Mouse (Mus musculus): ENCODE data around the gene Calr4. TPM values are rescaled to one million over a fixed set of nuclear protein-coding genes. Genes with fewer than 3 reads are reported as not detected.

The Calr4 gene
- total RNA-seq, 2 experiments from 2014 or later, result 0.62 to 0.76 TPM

- DNase-seq (ENCODE audit: low spot score in 2 of 2), result no peak
Observed at GRCm38 (mm10) chr4:109234806-109235350, 593 bp downstream of the Calr4 start.

DNA sequence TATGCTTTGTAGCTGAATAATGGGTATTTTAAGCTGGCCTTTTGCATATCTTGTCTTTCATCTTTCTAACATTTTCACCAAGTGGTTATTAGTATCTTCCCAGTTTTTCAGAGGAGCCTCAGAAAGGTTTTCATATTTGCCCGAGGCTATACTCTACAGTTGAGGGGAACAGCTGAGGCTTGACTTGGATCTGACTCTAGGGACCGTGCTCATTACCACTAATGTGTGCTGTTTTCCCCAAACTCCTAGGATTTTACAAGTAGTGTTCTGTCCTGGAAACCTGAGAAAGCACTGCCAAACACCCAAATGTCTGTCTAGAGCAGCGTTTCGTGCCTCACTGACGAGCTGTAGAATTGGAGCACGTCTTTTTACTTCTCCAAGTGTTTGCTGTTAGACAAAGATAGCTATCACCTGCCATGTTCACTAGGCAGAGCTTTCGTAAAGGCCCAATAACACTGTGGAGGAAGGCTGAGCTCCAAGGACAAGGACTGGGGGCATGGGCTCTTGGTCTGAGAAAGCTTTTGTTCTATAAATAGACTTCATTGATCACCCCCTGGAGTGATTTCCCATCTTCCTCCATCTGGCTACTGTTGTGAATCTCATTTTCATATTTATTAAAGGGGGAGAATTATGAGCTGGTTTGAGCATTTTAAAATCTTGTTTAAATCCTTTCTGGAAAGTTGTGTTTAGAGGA is 2.0 kb downstream of the Calr4 start:
- DNase-seq (ENCODE audit: low spot score in 2 of 2), result no peak

- no peak for DNase-seq (ENCODE audit: low spot score in 2 of 2)
Observed at GRCm38 (mm10) chr4:109238428-109239268, 4.4 kb downstream of the Calr4 start.

- DNase-seq (ENCODE audit: low spot score in 2 of 2), result no peak
Observed at GRCm38 (mm10) chr4:109241221-109241620, 6.9 kb downstream of the Calr4 start.

DNA sequence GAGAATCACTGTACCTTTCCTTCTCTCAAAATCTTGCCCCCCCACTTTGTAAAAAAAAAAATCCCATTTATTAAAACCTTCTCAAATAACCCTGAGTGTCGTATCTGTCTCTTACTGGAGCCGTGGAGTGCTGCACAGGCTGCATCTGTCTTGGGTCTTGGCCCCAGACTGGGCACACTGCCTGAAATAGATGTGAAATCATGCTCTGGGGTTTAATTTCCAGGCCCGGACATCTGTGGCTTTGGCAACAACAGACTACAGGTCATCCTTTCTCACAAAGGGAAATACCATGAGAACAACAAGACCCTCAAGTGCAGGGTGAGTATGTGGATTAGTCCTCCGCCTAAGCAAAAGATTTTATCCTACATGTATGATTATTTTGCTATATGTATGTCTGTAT is 7.6 kb downstream of the Calr4 start:
- no peak for DNase-seq (ENCODE audit: low spot score in 2 of 2)

DNA sequence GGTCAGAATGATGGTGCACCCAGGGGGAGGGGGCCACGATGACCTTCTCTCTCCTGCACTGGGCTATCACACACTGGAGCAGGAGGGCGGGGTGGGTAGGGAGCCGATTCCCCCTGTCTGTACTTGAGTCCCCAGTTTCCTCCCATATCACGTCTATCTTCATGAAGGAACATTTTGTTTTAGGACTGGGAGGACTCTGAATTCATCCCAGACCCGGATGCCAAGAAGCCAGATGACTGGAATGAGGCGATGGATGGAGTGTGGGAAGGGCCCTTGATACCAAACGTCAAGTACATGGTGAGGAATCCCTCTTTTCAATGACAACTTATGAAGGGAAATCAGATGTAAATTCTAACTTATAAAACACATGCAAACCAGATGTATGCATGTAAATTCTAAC is 10.2 kb downstream of the Calr4 start:
- no peak for DNase-seq (ENCODE audit: low spot score in 2 of 2)

DNA sequence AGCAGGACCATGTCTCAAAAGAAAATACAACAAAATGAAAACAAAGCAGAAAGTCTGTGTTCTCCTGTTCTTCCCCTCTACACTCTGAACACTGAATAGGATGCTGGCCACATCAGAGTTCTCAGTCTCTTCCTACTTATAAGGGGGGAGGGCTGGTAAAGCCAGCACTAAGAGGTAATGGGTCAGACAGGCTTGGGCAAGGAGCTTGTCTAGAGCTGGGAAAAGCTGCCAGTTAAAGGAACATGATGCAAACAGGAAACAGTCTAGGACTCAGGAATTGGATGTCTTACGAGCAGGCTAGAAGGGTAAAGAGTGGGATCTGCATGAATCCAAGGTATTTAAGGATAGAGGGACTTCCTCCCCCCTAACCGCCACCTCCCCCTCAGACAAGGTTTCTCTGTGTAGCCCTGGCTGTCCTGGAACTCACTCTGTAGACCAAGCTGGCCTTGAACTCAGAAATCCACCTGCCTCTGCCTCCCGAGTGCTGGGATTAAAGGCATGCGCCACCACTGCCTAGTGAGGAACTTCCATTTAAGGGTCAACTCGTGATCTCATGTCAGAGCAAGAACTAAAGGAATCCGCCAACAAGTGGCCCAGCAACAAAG is 10.8 kb downstream of the Calr4 start:
- no peak for DNase-seq (ENCODE audit: low spot score in 2 of 2)

- no peak for DNase-seq (ENCODE audit: low spot score in 2 of 2)
Observed at GRCm38 (mm10) chr4:109251605-109252004, 17.3 kb downstream of the Calr4 start.

GRCm38 (mm10) chr4:109252199-109252598 is 17.9 kb downstream of the Calr4 start:
- no peak for DNase-seq (ENCODE audit: low spot score in 2 of 2)

DNA sequence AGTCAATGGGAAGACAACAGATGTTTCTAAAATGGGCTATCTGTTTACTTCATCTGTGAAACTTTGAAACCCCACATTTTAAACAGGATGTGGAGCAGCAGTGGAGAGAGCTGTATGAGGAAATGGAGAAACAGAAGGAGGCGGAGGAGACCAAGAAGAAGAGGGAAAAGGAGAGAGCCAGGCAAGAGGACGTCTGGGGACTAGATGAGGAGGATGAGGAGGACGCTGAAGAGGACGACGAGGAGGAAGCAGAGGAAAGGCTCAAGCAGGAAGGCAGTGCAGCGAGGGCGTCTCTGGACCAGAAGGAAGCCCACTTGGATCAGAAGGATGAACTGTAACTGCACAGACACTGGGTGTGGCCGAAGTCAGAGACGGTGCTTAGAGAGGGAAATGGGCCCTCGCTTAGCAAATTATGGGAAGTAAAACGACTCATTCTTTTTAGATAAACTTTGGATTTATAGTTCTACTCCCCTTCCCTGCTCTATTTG is 19.4 kb downstream of the Calr4 start:
- no peak for DNase-seq (ENCODE audit: low spot score in 2 of 2)

- DNase-seq (ENCODE audit: low spot score in 2 of 2), result no peak
Observed at GRCm38 (mm10) chr4:109254511-109254910, 20.2 kb downstream of the Calr4 start.

DNA sequence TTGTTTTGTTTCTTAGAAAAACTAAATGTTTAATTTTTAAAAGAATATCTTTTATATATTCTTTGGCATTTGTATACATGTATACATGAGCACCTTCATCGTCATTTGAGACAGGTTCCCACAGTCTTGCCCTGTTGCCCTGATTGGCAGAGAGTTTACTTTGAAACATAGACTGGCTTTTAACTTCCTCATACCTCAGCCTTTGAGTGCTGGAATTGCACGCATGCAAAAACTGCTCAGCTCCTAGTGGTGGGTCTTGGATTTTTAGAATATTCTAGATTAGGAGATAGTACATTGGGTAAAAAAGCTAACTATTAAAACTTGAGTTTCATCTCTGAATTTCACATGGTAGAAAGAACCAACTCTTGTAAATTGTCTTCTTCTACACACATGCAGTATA is 21.0 kb downstream of the Calr4 start:
- DNase-seq (ENCODE audit: low spot score in 2 of 2), result no peak

GRCm38 (mm10) chr4:109255727-109256417 is 21.6 kb downstream of the Calr4 start:
- no peak for DNase-seq (ENCODE audit: low spot score in 2 of 2)

DNA sequence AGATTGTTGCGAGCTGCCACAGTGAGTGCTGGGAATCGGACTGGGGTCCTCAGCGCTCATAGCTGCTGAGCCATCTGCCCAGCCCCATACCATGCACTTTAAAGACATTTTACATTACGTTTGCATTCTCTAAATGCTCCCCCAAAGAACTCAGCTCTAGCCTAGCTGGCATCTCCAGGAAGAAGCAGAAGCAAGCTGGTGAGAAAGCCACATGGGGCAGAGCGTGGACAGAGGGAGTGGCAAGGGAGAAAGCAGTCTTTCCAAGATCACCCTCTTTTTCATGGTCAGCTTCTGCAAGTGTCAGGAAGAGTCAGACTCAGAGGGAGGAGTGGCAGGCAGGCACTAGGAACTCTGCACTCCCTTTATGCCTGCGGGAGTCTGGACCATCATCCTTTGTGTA is 22.5 kb downstream of the Calr4 start:
- no peak for DNase-seq (ENCODE audit: low spot score in 2 of 2)

- no peak for DNase-seq (ENCODE audit: low spot score in 2 of 2)
Observed at GRCm38 (mm10) chr4:109257639-109258038, 23.4 kb downstream of the Calr4 start.

DNA sequence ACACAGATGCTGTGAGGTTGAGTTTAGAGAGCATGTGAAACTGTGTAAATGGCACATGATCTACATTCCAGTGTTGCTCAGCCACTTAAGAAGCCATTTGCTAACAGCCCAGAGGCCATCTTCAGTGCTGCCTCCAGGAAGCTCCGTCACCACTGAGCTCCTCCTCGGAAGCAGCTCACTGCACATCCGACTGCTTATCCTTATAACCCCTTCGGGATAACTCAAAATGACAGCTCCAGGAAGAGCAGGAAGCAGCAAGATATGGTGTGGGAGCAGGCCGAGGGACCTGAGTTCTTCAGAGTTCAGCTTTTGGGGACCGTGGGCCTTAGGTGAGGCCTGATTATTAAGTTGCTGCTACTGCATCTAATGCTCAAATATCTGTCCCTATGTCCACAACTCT is 27.8 kb downstream of the Calr4 start:
- no peak for DNase-seq (ENCODE audit: low spot score in 2 of 2)

- no peak for DNase-seq (ENCODE audit: low spot score in 2 of 2)
Observed at GRCm38 (mm10) chr4:109266056-109266455, 31.8 kb downstream of the Calr4 start.

DNA sequence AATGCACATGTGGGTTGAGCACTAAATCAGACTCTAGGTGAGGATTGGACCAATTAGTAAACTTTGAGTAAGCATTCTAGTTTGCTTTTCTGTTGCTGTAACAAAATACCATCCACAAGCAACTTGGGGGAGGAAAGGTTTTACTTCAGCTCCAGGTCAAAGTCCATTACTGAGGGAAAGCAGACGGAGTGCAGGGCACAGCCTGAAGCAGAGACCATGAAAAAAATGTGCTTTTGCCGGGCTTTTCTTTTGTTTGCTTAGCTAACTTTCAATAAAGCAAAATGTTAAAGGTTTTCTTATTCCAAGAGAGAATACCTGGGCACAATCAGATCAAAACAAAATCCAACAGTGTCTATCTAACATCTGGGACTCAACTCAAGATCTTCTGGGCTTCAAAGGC is 32.5 kb downstream of the Calr4 start:
- DNase-seq (ENCODE audit: low spot score in 2 of 2), result no peak

DNA sequence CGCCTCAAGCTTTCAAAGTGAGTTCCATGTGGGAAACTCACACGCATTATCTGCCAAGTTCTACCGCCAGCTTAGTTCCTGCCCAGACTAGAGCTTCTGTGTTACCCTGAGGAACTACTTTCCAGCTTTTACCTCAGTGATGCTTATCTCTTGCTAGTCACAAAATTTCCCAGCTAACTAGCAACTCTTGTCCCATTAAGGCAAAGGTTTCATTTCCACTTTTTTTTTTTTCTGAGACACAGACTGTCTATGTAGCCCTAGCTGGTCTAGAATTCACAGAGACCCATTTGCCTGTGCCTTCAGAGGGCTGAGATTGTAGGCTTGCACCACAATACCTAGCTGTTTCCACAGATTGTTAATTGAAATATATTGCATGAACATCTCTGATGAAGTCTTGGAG is 33.2 kb downstream of the Calr4 start:
- DNase-seq (ENCODE audit: low spot score in 2 of 2), result no peak

GRCm38 (mm10) chr4:109268903-109269302 is 34.6 kb downstream of the Calr4 start:
- no peak for DNase-seq (ENCODE audit: low spot score in 2 of 2)

GRCm38 (mm10) chr4:109271803-109272202 is 37.5 kb downstream of the Calr4 start:
- DNase-seq (ENCODE audit: low spot score in 2 of 2), result no peak

Measured in adrenal gland, postnatal 4 days (tissue).